In the genomic region with DNA sequence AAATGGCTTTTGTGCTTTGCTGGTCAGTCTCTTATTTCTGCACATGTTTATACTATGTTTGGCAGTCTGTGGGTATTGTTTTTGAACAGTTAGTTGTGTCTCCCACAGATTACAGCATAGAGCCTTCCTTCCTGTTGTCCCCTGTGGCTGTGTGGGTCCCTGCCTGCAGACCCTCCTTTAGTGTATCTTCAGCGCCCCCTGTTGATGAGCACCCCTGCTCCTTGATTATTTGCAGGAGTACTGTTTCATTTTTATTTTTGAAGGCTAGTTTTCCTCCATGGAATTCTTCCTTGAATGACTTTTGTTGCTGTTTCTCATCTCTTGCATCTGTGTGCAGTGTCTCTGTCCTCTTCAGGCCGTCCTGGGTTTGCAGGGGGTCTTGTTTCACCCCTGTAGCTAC, we compare ENCODE assay signal across 8 mouse cellular contexts. TPM values are rescaled to one million over a fixed set of nuclear protein-coding genes. Genes with fewer than 3 reads are reported as not detected.
DNase-seq lines count a peak whose midpoint lies in the region; ATAC-seq and TF ChIP-seq lines count a peak whose summit lies in the region.
"Had no signal": no experiment of that assay in that cellular context is flagged by ENCODE, and none has a peak within 500 bp of the region (broad histone marks: within the 10 kb centered on the region; RNA-seq: fewer than 3 reads in every experiment).

No protein-coding gene starts in this region.

- no peak overlapping the region for H3K27ac ChIP-seq in kidney, adult 2 months (ENCODE audit: insufficient read depth, low read depth, low read length)
- H3K27ac ChIP-seq in kidney, embryonic 15.5 days = no peak overlapping the region
- H3K27ac ChIP-seq: limb, embryonic 15.5 days had no signal

- TF ChIP-seq POLR2A in kidney, adult 2 months (IDR thresholded peaks at IDR 0.05; ENCODE audit: low read depth, low read length) = no peak
- TF ChIP-seq POLR2A in lung, adult 2 months (IDR thresholded peaks at IDR 0.05; ENCODE audit: borderline replicate concordance, extremely low read depth, low read depth, low read length) = no peak

- WGBS in kidney, adult 2 months = 52% methylated on average over 2 of the region's 2 CpGs
- WGBS in kidney, embryonic 15.5 days = 57% methylated on average over 2 of the region's 2 CpGs
- 39% methylated on average over 2 of the region's 2 CpGs for WGBS in lung, adult 2 months

- ATAC-seq in kidney, embryonic 15.5 days (replicated peaks; ENCODE audit: low FRiP score) = no peak

- peak; percentile 44 for DNase-seq in kidney, adult 2 months
- peak; percentile 32 for DNase-seq in CD4-positive helper T cell, adult 2 months (ENCODE audit: low read depth, low spot score)
- peak; percentile 44 for DNase-seq in ES-CJ7 (ENCODE audit: low read depth, low spot score)
- peak; percentile 68 for DNase-seq in embryo, embryonic 11 days
- DNase-seq in lung, adult 2 months = peak; percentile 41
- DNase-seq in spleen, postnatal 4 days (ENCODE audit: low spot score in 2 of 2) = peak; percentile 47 to 82

- H3K4me1 ChIP-seq in kidney, adult 2 months (ENCODE audit: control insufficient read depth, insufficient read depth, low read length) = peaks cover 4% of the 10 kb centered on the region; the same call in 1 of the 2 replicates
- H3K4me1 ChIP-seq in kidney, embryonic 15.5 days = no peaks in the 10 kb centered on the region
- H3K4me1 ChIP-seq in lung, adult 2 months (ENCODE audit: control insufficient read depth, insufficient read depth, low read length) = no peaks in the 10 kb centered on the region

- TF ChIP-seq CTCF in kidney, adult 2 months (conservative IDR thresholded peaks at IDR 0.05; ENCODE audit: insufficient read depth, insufficient read length, low read depth, low read length) = peak; percentile 37; the same call in 1 of the 2 replicates
- TF ChIP-seq CTCF in lung, adult 2 months (IDR thresholded peaks at IDR 0.05; ENCODE audit: insufficient read depth, low read length) = peak; percentile 37

- no peaks in the 10 kb centered on the region for H3K9me3 ChIP-seq in kidney, embryonic 15.5 days (replicated peaks)
- H3K9me3 ChIP-seq: limb, embryonic 15.5 days had no signal

- no peaks in the 10 kb centered on the region for H3K36me3 ChIP-seq in kidney, adult 2 months (ENCODE audit: control insufficient read depth, insufficient read depth, low read length)
- H3K36me3 ChIP-seq in kidney, embryonic 15.5 days = peaks cover 78% of the 10 kb centered on the region

- no peaks in the 10 kb centered on the region for H3K27me3 ChIP-seq in kidney, adult 2 months (replicated peaks; ENCODE audit: control insufficient read depth, insufficient read depth, low read length)
- H3K27me3 ChIP-seq in kidney, embryonic 15.5 days = no peaks in the 10 kb centered on the region
- H3K27me3 ChIP-seq: limb, embryonic 15.5 days had no signal

- no peak overlapping the region for H3K9ac ChIP-seq in kidney, embryonic 15.5 days
- H3K9ac ChIP-seq: limb, embryonic 15.5 days had no signal

- no peak overlapping the region for H3K4me2 ChIP-seq in kidney, embryonic 15.5 days
- H3K4me2 ChIP-seq: limb, embryonic 15.5 days had no signal

- no peak overlapping the region for H3K4me3 ChIP-seq in kidney, adult 2 months (ENCODE audit: insufficient read depth, low read depth, low read length)
- no peak overlapping the region for H3K4me3 ChIP-seq in kidney, embryonic 15.5 days (replicated peaks)
- H3K4me3 ChIP-seq in lung, adult 2 months (replicated peaks; ENCODE audit: extremely low read depth, low read depth, low read length) = no peak overlapping the region
- H3K4me3 ChIP-seq: limb, embryonic 15.5 days had no signal

RNA-seq across cellular contexts. Expression of gene Dhx35, which starts 58.0 kb away (rescaled TPM):
- 13.3 and 17.9 TPM in 2 replicates for polyA plus RNA-seq in kidney, adult 2 months (2012; rRNA removed)
- polyA plus RNA-seq in kidney, embryonic 15.5 days (2015; fragmentation: Nextera tagmentation; extraction: Ambion mirVana) = 17.7 and 18.0 TPM in 2 replicates
- 11.9 and 16.8 TPM in 2 replicates for polyA plus RNA-seq in lung, adult 2 months (2012; rRNA removed)
